Mouse (Mus musculus): ENCODE measurements around the gene Dynll1. TPM values are rescaled to one million over a fixed set of nuclear protein-coding genes. Genes with fewer than 3 reads are reported as not detected.

Dynll1 gene
- polyA plus RNA-seq, 1 experiment from 2014 or later, result 1,297 TPM

GRCm38 (mm10) chr5:115273549-115274135 is 27.2 kb downstream of the Dynll1 start:
- ATAC-seq, result no peak
- 0 out of 2 replicates have a peak overlapping the region, but pooled peaks have one; percentile 94 for H3K4me3 ChIP-seq (replicated peaks)
- no peaks in the 10 kb centered on the region for H3K9me3 ChIP-seq
- no peaks in the 10 kb centered on the region for H3K36me3 ChIP-seq
- peak overlapping the region; percentile 29; the same call in 1 of the 2 replicates for H3K27ac ChIP-seq
- H3K4me2 ChIP-seq (replicated peaks), result peak overlapping the region; percentile 53; the same call in 1 of the 2 replicates
- 72% methylated on average over 6 of the region's 6 CpGs for WGBS
- no peaks in the 10 kb centered on the region for H3K27me3 ChIP-seq (replicated peaks)
- peaks cover 26% of the 10 kb centered on the region for H3K4me1 ChIP-seq (replicated peaks)
- H3K9ac ChIP-seq, result no peak overlapping the region

GRCm38 (mm10) chr5:115272812-115273548 is 27.8 kb downstream of the Dynll1 start, which contains the start of gene Rnf10:
Gene Rnf10, minus strand, starts transcription at chr5:115272898.
- H3K27ac ChIP-seq, result peak within 1 kb of the TSS; percentile 70
- H3K4me3 ChIP-seq (replicated peaks), result peak within 1 kb of the TSS; percentile 94
- H3K9me3 ChIP-seq, result no peaks in the 10 kb centered on the region
- H3K36me3 ChIP-seq, result no peaks in the 10 kb centered on the region
- 13% methylated on average over 26 of the region's 26 CpGs for WGBS
- peak; percentile 87 for ATAC-seq
- no peaks in the 10 kb centered on the region for H3K27me3 ChIP-seq (replicated peaks)
- peak within 1 kb of the TSS; percentile 96 for H3K9ac ChIP-seq
- H3K4me2 ChIP-seq (replicated peaks), result peak within 1 kb of the TSS; percentile 65
- peaks cover 31% of the 10 kb centered on the region for H3K4me1 ChIP-seq (replicated peaks)

- H3K27me3 ChIP-seq (replicated peaks), result no peaks in the 10 kb centered on the region
- peak overlapping the region; percentile 70 for H3K27ac ChIP-seq
- H3K9me3 ChIP-seq, result no peaks in the 10 kb centered on the region
- no peaks in the 10 kb centered on the region for H3K36me3 ChIP-seq
- peaks cover 35% of the 10 kb centered on the region for H3K4me1 ChIP-seq (replicated peaks)
- peak overlapping the region; percentile 94 for H3K4me3 ChIP-seq (replicated peaks)
- H3K4me2 ChIP-seq (replicated peaks), result peak overlapping the region; percentile 65
- H3K9ac ChIP-seq, result peak overlapping the region; percentile 96
- ATAC-seq, result peak; percentile 73
- under 1% methylated on average over 73 of the region's 77 CpGs for WGBS
Measured at GRCm38 (mm10) chr5:115271931-115272811, 28.6 kb downstream of the Dynll1 start.

GRCm38 (mm10) chr5:115269969-115270368 is 30.8 kb downstream of the Dynll1 start:
- Histone ChIP-seq H3K4me2 (replicated peaks) (peak overlapping the region; percentile 9; the same call in 1 of the 2 replicates), H3K9ac (no peak overlapping the region), H3K36me3 (no peaks in the 10 kb centered on the region), H3K27ac (no peak overlapping the region), H3K4me1 (replicated peaks) (peaks cover 33% of the 10 kb centered on the region), H3K27me3 (replicated peaks) (no peaks in the 10 kb centered on the region), H3K4me3 (replicated peaks) (no peak overlapping the region), H3K9me3 (no peaks in the 10 kb centered on the region)
- ATAC-seq, result no peak
- 78% methylated on average over 1 of the region's 1 CpGs for WGBS

- Histone ChIP-seq H3K27ac (no peak overlapping the region), H3K4me1 (replicated peaks) (peaks cover 33% of the 10 kb centered on the region), H3K4me2 (replicated peaks) (no peak overlapping the region), H3K9ac (no peak overlapping the region), H3K27me3 (replicated peaks) (no peaks in the 10 kb centered on the region), H3K9me3 (no peaks in the 10 kb centered on the region), H3K4me3 (replicated peaks) (no peak overlapping the region), H3K36me3 (no peaks in the 10 kb centered on the region)
- no peak for ATAC-seq
- WGBS, result 29% methylated on average over 3 of the region's 3 CpGs
Measured at GRCm38 (mm10) chr5:115268266-115268665, 32.5 kb downstream of the Dynll1 start.

GRCm38 (mm10) chr5:115267469-115268045 is 33.2 kb downstream of the Dynll1 start:
- Histone ChIP-seq H3K9ac (no peak overlapping the region), H3K27me3 (replicated peaks) (no peaks in the 10 kb centered on the region), H3K4me1 (replicated peaks) (peaks cover 30% of the 10 kb centered on the region), H3K36me3 (no peaks in the 10 kb centered on the region), H3K4me3 (replicated peaks) (no peak overlapping the region), H3K9me3 (no peaks in the 10 kb centered on the region), H3K27ac (no peak overlapping the region), H3K4me2 (replicated peaks) (no peak overlapping the region)
- 75% methylated on average over 3 of the region's 3 CpGs for WGBS
- ATAC-seq, result no peak

- peaks cover 30% of the 10 kb centered on the region for H3K4me1 ChIP-seq (replicated peaks)
- H3K36me3 ChIP-seq, result no peaks in the 10 kb centered on the region
- no peaks in the 10 kb centered on the region for H3K9me3 ChIP-seq
- H3K27me3 ChIP-seq (replicated peaks), result no peaks in the 10 kb centered on the region
- no peak overlapping the region for H3K9ac ChIP-seq
- WGBS, result 77% methylated on average over 8 of the region's 8 CpGs
- no peak overlapping the region for H3K27ac ChIP-seq
- no peak overlapping the region for H3K4me2 ChIP-seq (replicated peaks)
- ATAC-seq, result no peak; the same call in 1 of the 2 replicates
- no peak overlapping the region for H3K4me3 ChIP-seq (replicated peaks)
Measured at GRCm38 (mm10) chr5:115266787-115267468, 33.9 kb downstream of the Dynll1 start.

- H3K9ac ChIP-seq, result no peak overlapping the region
- H3K4me3 ChIP-seq (replicated peaks), result no peak overlapping the region
- WGBS, result 92% methylated on average over 5 of the region's 5 CpGs
- H3K27ac ChIP-seq, result no peak overlapping the region
- H3K4me2 ChIP-seq (replicated peaks), result no peak overlapping the region
- no peaks in the 10 kb centered on the region for H3K27me3 ChIP-seq (replicated peaks)
- ATAC-seq, result no peak
- H3K4me1 ChIP-seq (replicated peaks), result peaks cover 30% of the 10 kb centered on the region
- H3K9me3 ChIP-seq, result no peaks in the 10 kb centered on the region
- H3K36me3 ChIP-seq, result no peaks in the 10 kb centered on the region
Measured at GRCm38 (mm10) chr5:115266340-115266739, 34.5 kb downstream of the Dynll1 start.

- H3K4me2 ChIP-seq (replicated peaks), result no peak overlapping the region
- H3K36me3 ChIP-seq, result peaks cover 20% of the 10 kb centered on the region; the same call in 1 of the 2 replicates
- no peak overlapping the region for H3K4me3 ChIP-seq (replicated peaks)
- H3K27ac ChIP-seq, result no peak overlapping the region
- ATAC-seq, result no peak
- WGBS, result 85% methylated on average over 14 of the region's 14 CpGs
- H3K4me1 ChIP-seq (replicated peaks), result peaks cover 4% of the 10 kb centered on the region; the same call in 1 of the 2 replicates
- no peak overlapping the region for H3K9ac ChIP-seq
- no peaks in the 10 kb centered on the region for H3K9me3 ChIP-seq
- H3K27me3 ChIP-seq (replicated peaks), result no peaks in the 10 kb centered on the region
Measured at GRCm38 (mm10) chr5:115262502-115263291, 38.1 kb downstream of the Dynll1 start.

- Histone ChIP-seq H3K36me3 (peaks cover 27% of the 10 kb centered on the region; the same call in 1 of the 2 replicates), H3K27me3 (replicated peaks) (no peaks in the 10 kb centered on the region)
- WGBS, result 74% methylated on average over 1 of the region's 1 CpGs
Measured at GRCm38 (mm10) chr5:115261880-115262279, 38.9 kb downstream of the Dynll1 start.

GRCm38 (mm10) chr5:115261141-115261540 is 39.7 kb downstream of the Dynll1 start:
- Histone ChIP-seq H3K4me1 (replicated peaks) (no peaks in the 10 kb centered on the region; the same call in 1 of the 2 replicates), H3K27me3 (replicated peaks) (no peaks in the 10 kb centered on the region), H3K27ac (no peak overlapping the region), H3K4me2 (replicated peaks) (no peak overlapping the region), H3K4me3 (replicated peaks) (no peak overlapping the region), H3K9me3 (no peaks in the 10 kb centered on the region), H3K36me3 (peaks cover 34% of the 10 kb centered on the region), H3K9ac (no peak overlapping the region)
- WGBS, result 90% methylated on average over 8 of the region's 8 CpGs
- no peak for ATAC-seq

More at GRCm38 (mm10) chr5:115261880-115262279, 38.9 kb downstream of the Dynll1 start:
- no peak for ATAC-seq
- Histone ChIP-seq H3K4me1 (replicated peaks) (no peaks in the 10 kb centered on the region; the same call in 1 of the 2 replicates), H3K4me2 (replicated peaks) (no peak overlapping the region), H3K9ac (no peak overlapping the region), H3K9me3 (no peaks in the 10 kb centered on the region), H3K27ac (no peak overlapping the region), H3K4me3 (replicated peaks) (no peak overlapping the region)
